Mouse (Mus musculus): ENCODE measurements around the gene Zdhhc8. TPM values are rescaled to one million over a fixed set of nuclear protein-coding genes. Genes with fewer than 3 reads are reported as not detected.

Gene Zdhhc8
- polyA plus RNA-seq (2012; rRNA removed), result 11.5 and 13.0 TPM in 2 replicates

- 1% methylated on average over 78 of the region's 79 CpGs for WGBS
- no peak for DNase-seq (ENCODE audit: low read depth, low spot score)
Observed at GRCm38 (mm10) chr16:18234671-18235388, at the start of gene Zdhhc8. Gene Zdhhc8, minus strand, starts transcription at chr16:18235136.

- no peak for DNase-seq (ENCODE audit: low read depth, low spot score)
- whole genome bisulfite sequencing, result 74% methylated on average over 2 of the region's 2 CpGs
Observed at GRCm38 (mm10) chr16:18275166-18275565, 40.2 kb upstream of the Zdhhc8 start.

- DNase-seq (ENCODE audit: low read depth, low spot score), result no peak
- whole genome bisulfite sequencing, result 68% methylated on average over 5 of the region's 5 CpGs
Observed at GRCm38 (mm10) chr16:18268182-18268581, 33.2 kb upstream of the Zdhhc8 start.

GRCm38 (mm10) chr16:18265024-18265423, 30.1 kb upstream of the Zdhhc8 start:
- DNase-seq (ENCODE audit: low read depth, low spot score), result no peak
- 79% methylated on average over 2 of the region's 2 CpGs for WGBS

GRCm38 (mm10) chr16:18258221-18258620, 23.3 kb upstream of the Zdhhc8 start, which contains the start of gene Gm49776:
Gene Gm49776, minus strand, starts transcription at chr16:18258321.
- no peak for DNase-seq (ENCODE audit: low read depth, low spot score)
- 88% methylated on average over 2 of the region's 2 CpGs for WGBS

GRCm38 (mm10) chr16:18253866-18254265, 18.9 kb upstream of the Zdhhc8 start:
- no peak for DNase-seq (ENCODE audit: low read depth, low spot score)
- 87% methylated on average over 1 of the region's 1 CpGs for WGBS

GRCm38 (mm10) chr16:18252736-18253135, 17.8 kb upstream of the Zdhhc8 start:
- 85% methylated on average over 6 of the region's 6 CpGs for WGBS

GRCm38 (mm10) chr16:18250828-18251790, 16.2 kb upstream of the Zdhhc8 start:
- 57% methylated on average over 10 of the region's 10 CpGs for WGBS
- DNase-seq (ENCODE audit: low read depth, low spot score), result no peak

More at GRCm38 (mm10) chr16:18252736-18253135, 17.8 kb upstream of the Zdhhc8 start:
- no peak for DNase-seq (ENCODE audit: low read depth, low spot score)

GRCm38 (mm10) chr16:18250231-18250630, 15.3 kb upstream of the Zdhhc8 start:
- 42% methylated on average over 4 of the region's 4 CpGs for WGBS

GRCm38 (mm10) chr16:18249364-18249967, 14.5 kb upstream of the Zdhhc8 start:
- under 1% methylated on average over 27 of the region's 27 CpGs for whole genome bisulfite sequencing
- DNase-seq (ENCODE audit: low read depth, low spot score), result no peak

More at GRCm38 (mm10) chr16:18250231-18250630, 15.3 kb upstream of the Zdhhc8 start:
- no peak for DNase-seq (ENCODE audit: low read depth, low spot score)

GRCm38 (mm10) chr16:18248433-18249363, 13.8 kb upstream of the Zdhhc8 start, which contains the start of the genes Trmt2a and Ranbp1:
Gene Trmt2a, plus strand, starts transcription at chr16:18248679.
Gene Ranbp1, minus strand, starts transcription at chr16:18248732.
- under 1% methylated on average over 102 of the region's 102 CpGs for WGBS
- peak; percentile 95 for DNase-seq (ENCODE audit: low read depth, low spot score)

GRCm38 (mm10) chr16:18247521-18248399, 12.8 kb upstream of the Zdhhc8 start:
- 0% methylated on average over 33 of the region's 33 CpGs for WGBS
- no peak for DNase-seq (ENCODE audit: low read depth, low spot score)

GRCm38 (mm10) chr16:18241581-18241980, 6.6 kb upstream of the Zdhhc8 start:
- DNase-seq (ENCODE audit: low read depth, low spot score), result no peak
- WGBS, result 94% methylated on average over 10 of the region's 10 CpGs

- no peak for DNase-seq (ENCODE audit: low read depth, low spot score)
- 69% methylated on average over 7 of the region's 7 CpGs for WGBS
Observed at GRCm38 (mm10) chr16:18236676-18237501, 2.0 kb upstream of the Zdhhc8 start.

GRCm38 (mm10) chr16:18235389-18236065, 591 bp upstream of the Zdhhc8 start:
- WGBS, result 11% methylated on average over 19 of the region's 19 CpGs
- DNase-seq (ENCODE audit: low read depth, low spot score), result no peak

GRCm38 (mm10) chr16:18233919-18234670, 841 bp downstream of the Zdhhc8 start:
- DNase-seq (ENCODE audit: low read depth, low spot score), result no peak
- WGBS, result 15% methylated on average over 13 of the region's 13 CpGs

Measured in large intestine, adult 2 months (tissue).